Mouse (Mus musculus) embryonic facial prominence, embryonic 10.5 days (tissue): ENCODE data around the gene Gja6. TPM values are rescaled to one million over a fixed set of nuclear protein-coding genes. Genes with fewer than 3 reads are reported as not detected.

Source experiments
- DNase-seq: peaks from one replicate; pipeline ENCODE4 v3.0.0-alpha.2; 2017; ENCODE audit warnings: low spot score
- H3K27ac ChIP-seq: fragments of 300-500 bp; sonication (generic); replicated peaks from 2 replicates; pipeline ENCODE4 v1.5.1; 2016; ENCODE audit warnings: mild to moderate bottlenecking
- H3K27me3 ChIP-seq: fragments of 300-500 bp; sonication (generic); replicated peaks from 2 replicates; pipeline ENCODE4 v1.6.1; 2016; ENCODE audit warnings: low read depth, mild to moderate bottlenecking; ENCODE audit not compliant: poor library complexity, severe bottlenecking
- H3K36me3 ChIP-seq: fragments of 300-500 bp; sonication (generic); replicated peaks from 2 replicates; pipeline ENCODE4 v1.6.1; 2016; ENCODE audit warnings: mild to moderate bottlenecking, moderate library complexity
- H3K4me1 ChIP-seq: fragments of 300-500 bp; sonication (generic); 2 replicates; pipeline ENCODE4 v1.6.1; 2016
- H3K4me3 ChIP-seq: fragments of 300-500 bp; sonication (generic); 2 replicates; pipeline ENCODE4 v1.5.1; 2016; ENCODE audit warnings: mild to moderate bottlenecking, moderate library complexity
- H3K9me3 ChIP-seq: fragments of 300-500 bp; sonication (generic); 2 replicates; pipeline ENCODE4 v1.6.1; 2016; ENCODE audit warnings: mild to moderate bottlenecking
- WGBS: fragments of 180-500 bp; shearing (Covaris S2); methylation state at CpG from one replicate; pipeline ENCODE4 v1.1.7; 2016; 5-methylcytosine and 5-hydroxymethylcytosine counted together
- polyA plus RNA-seq: library from polyadenylated mRNA; unstranded; fragments of >200 nt; fragmentation: Nextera tagmentation; extraction: Ambion mirVana; gene quantifications from 2 replicates; pipeline ENCODE4 v1.2.1, GENCODE M21; 2016

The Gja6 gene
- polyA plus RNA-seq, result 0.16 TPM in 1 of 2 replicates, not detected in the other

GRCm38 (mm10) chrX:160906952-160907351 is at the start of gene Gja6:
Gene Gja6, minus strand, starts transcription at chrX:160907052.
- no peaks in the 10 kb centered on the region for H3K36me3 ChIP-seq
- H3K9me3 ChIP-seq, result no peaks in the 10 kb centered on the region
- H3K27ac ChIP-seq, result no peak within 1 kb of the TSS
- H3K27me3 ChIP-seq, result peaks cover 79% of the 10 kb centered on the region
- H3K4me1 ChIP-seq, result no peaks in the 10 kb centered on the region
- no peak within 1 kb of the TSS for H3K4me3 ChIP-seq
- WGBS, result 71% methylated on average over 4 of the region's 4 CpGs
- no peak for DNase-seq

- WGBS, result 91% methylated on average over 2 of the region's 2 CpGs
- no peaks in the 10 kb centered on the region for H3K9me3 ChIP-seq
- peaks cover 69% of the 10 kb centered on the region for H3K27me3 ChIP-seq
- no peak overlapping the region for H3K4me3 ChIP-seq
- no peak overlapping the region for H3K27ac ChIP-seq
- DNase-seq, result no peak
- H3K4me1 ChIP-seq, result no peaks in the 10 kb centered on the region
- no peaks in the 10 kb centered on the region for H3K36me3 ChIP-seq
Measured at GRCm38 (mm10) chrX:160949583-160949982, 42.7 kb upstream of the Gja6 start.

GRCm38 (mm10) chrX:160944722-160945121 is 37.9 kb upstream of the Gja6 start:
- Histone ChIP-seq H3K36me3 (no peaks in the 10 kb centered on the region), H3K27ac (no peak overlapping the region), H3K4me3 (no peak overlapping the region), H3K9me3 (no peaks in the 10 kb centered on the region), H3K27me3 (peaks cover 66% of the 10 kb centered on the region), H3K4me1 (no peaks in the 10 kb centered on the region)
- WGBS, result 86% methylated on average over 4 of the region's 4 CpGs
- no peak for DNase-seq

GRCm38 (mm10) chrX:160935541-160935940 is 28.7 kb upstream of the Gja6 start:
- no peak for DNase-seq
- 41% methylated on average over 1 of the region's 1 CpGs for WGBS
- Histone ChIP-seq H3K36me3 (no peaks in the 10 kb centered on the region), H3K4me3 (no peak overlapping the region), H3K27me3 (peaks cover 71% of the 10 kb centered on the region), H3K27ac (no peak overlapping the region), H3K4me1 (no peaks in the 10 kb centered on the region), H3K9me3 (0 out of 2 replicates have a peak, but pooled peaks cover 2% of the 10 kb centered on the region)

- Histone ChIP-seq H3K36me3 (no peaks in the 10 kb centered on the region), H3K4me1 (no peaks in the 10 kb centered on the region), H3K9me3 (0 out of 2 replicates have a peak, but pooled peaks cover 2% of the 10 kb centered on the region), H3K27me3 (peaks cover 30% of the 10 kb centered on the region), H3K4me3 (no peak overlapping the region), H3K27ac (no peak overlapping the region)
- DNase-seq, result no peak
Measured at GRCm38 (mm10) chrX:160930656-160931055, 23.8 kb upstream of the Gja6 start.

GRCm38 (mm10) chrX:160928870-160929269 is 22.0 kb upstream of the Gja6 start:
- no peak overlapping the region for H3K27ac ChIP-seq
- no peaks in the 10 kb centered on the region for H3K4me1 ChIP-seq
- no peak for DNase-seq
- peaks cover 38% of the 10 kb centered on the region for H3K27me3 ChIP-seq
- 0 out of 2 replicates have a peak, but pooled peaks cover 2% of the 10 kb centered on the region for H3K9me3 ChIP-seq
- WGBS, result 82% methylated on average over 1 of the region's 1 CpGs
- no peak overlapping the region for H3K4me3 ChIP-seq
- no peaks in the 10 kb centered on the region for H3K36me3 ChIP-seq

- H3K27ac ChIP-seq, result no peak overlapping the region
- 87% methylated on average over 3 of the region's 3 CpGs for WGBS
- H3K27me3 ChIP-seq, result peaks cover 57% of the 10 kb centered on the region
Measured at GRCm38 (mm10) chrX:160919022-160919637, 12.3 kb upstream of the Gja6 start.

GRCm38 (mm10) chrX:160906477-160906876 is 375 bp downstream of the Gja6 start:
- WGBS, result 87% methylated on average over 4 of the region's 4 CpGs
- DNase-seq, result no peak
- no peak overlapping the region for H3K4me3 ChIP-seq
- H3K4me1 ChIP-seq, result no peaks in the 10 kb centered on the region
- H3K36me3 ChIP-seq, result no peaks in the 10 kb centered on the region
- H3K27me3 ChIP-seq, result peaks cover 79% of the 10 kb centered on the region
- H3K27ac ChIP-seq, result no peak overlapping the region
- no peaks in the 10 kb centered on the region for H3K9me3 ChIP-seq

More at GRCm38 (mm10) chrX:160919022-160919637, 12.3 kb upstream of the Gja6 start:
- DNase-seq, result no peak
- no peaks in the 10 kb centered on the region for H3K9me3 ChIP-seq
- no peaks in the 10 kb centered on the region for H3K36me3 ChIP-seq
- H3K4me1 ChIP-seq, result no peaks in the 10 kb centered on the region
- H3K4me3 ChIP-seq, result no peak overlapping the region

GRCm38 (mm10) chrX:160905913-160906312 is 939 bp downstream of the Gja6 start:
- Histone ChIP-seq H3K4me3 (no peak overlapping the region), H3K27me3 (peaks cover 81% of the 10 kb centered on the region), H3K36me3 (no peaks in the 10 kb centered on the region), H3K4me1 (no peaks in the 10 kb centered on the region), H3K27ac (no peak overlapping the region), H3K9me3 (no peaks in the 10 kb centered on the region)
- 80% methylated on average over 4 of the region's 4 CpGs for WGBS
- DNase-seq, result no peak

GRCm38 (mm10) chrX:160905041-160905678 is 1.7 kb downstream of the Gja6 start:
- no peaks in the 10 kb centered on the region for H3K36me3 ChIP-seq
- H3K27ac ChIP-seq, result no peak overlapping the region
- no peak overlapping the region for H3K4me3 ChIP-seq
- DNase-seq, result no peak
- H3K9me3 ChIP-seq, result no peaks in the 10 kb centered on the region
- WGBS, result 61% methylated on average over 2 of the region's 2 CpGs
- H3K4me1 ChIP-seq, result no peaks in the 10 kb centered on the region
- peaks cover 81% of the 10 kb centered on the region for H3K27me3 ChIP-seq

- Histone ChIP-seq H3K4me3 (no peak overlapping the region), H3K27ac (no peak overlapping the region), H3K4me1 (no peaks in the 10 kb centered on the region), H3K27me3 (peaks cover 85% of the 10 kb centered on the region), H3K9me3 (no peaks in the 10 kb centered on the region), H3K36me3 (no peaks in the 10 kb centered on the region)
- WGBS, result 95% methylated on average over 2 of the region's 2 CpGs
- no peak for DNase-seq
Measured at GRCm38 (mm10) chrX:160901118-160901517, 5.7 kb downstream of the Gja6 start.

GRCm38 (mm10) chrX:160892077-160892476 is 14.8 kb downstream of the Gja6 start:
- Histone ChIP-seq H3K27me3 (peaks cover 88% of the 10 kb centered on the region), H3K4me1 (no peaks in the 10 kb centered on the region), H3K4me3 (no peak overlapping the region), H3K36me3 (no peaks in the 10 kb centered on the region), H3K9me3 (no peaks in the 10 kb centered on the region), H3K27ac (no peak overlapping the region)
- WGBS, result 47% methylated on average over 1 of the region's 1 CpGs
- no peak for DNase-seq

GRCm38 (mm10) chrX:160886301-160886700 is 20.6 kb downstream of the Gja6 start:
- 83% methylated on average over 2 of the region's 2 CpGs for WGBS
- H3K9me3 ChIP-seq, result no peaks in the 10 kb centered on the region
- H3K4me3 ChIP-seq, result no peak overlapping the region
- H3K27me3 ChIP-seq, result peaks cover 94% of the 10 kb centered on the region
- no peaks in the 10 kb centered on the region for H3K4me1 ChIP-seq
- DNase-seq, result no peak
- no peak overlapping the region for H3K27ac ChIP-seq
- H3K36me3 ChIP-seq, result no peaks in the 10 kb centered on the region
